Mouse (Mus musculus): Measurements from ENCODE around the gene Ccnd2. TPM values are rescaled to one million over a fixed set of nuclear protein-coding genes. Genes with fewer than 3 reads are reported as not detected.
A peak's percentile ranks its signal among the peaks of the same experiment; 100 is the strongest.

Ccnd2 gene
- polyA plus RNA-seq, 1 experiment from 2014 or later = 875 TPM

DNA sequence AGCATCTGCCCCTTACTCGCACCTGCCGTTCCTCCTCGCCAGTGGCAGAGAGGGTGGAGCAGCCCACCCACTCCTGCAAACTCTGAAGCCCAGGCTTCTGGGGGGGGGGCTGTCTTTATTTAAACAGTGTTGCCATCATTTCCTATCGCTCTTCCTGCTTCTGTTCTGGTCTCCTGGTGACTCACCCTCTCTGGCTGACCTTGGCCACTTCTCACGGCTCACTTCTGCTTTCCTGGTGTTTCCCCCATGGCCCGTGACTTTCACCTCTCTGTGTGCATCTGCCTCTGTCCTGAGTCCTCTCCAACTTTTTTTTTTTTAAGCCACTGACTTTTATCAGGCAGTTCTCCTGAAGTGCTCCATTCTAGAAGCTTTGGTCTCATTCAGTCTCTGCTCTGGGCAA, 10.8 kb upstream of the Ccnd2 start:
- Histone ChIP-seq H3K27me3 (replicated peaks; ENCODE audit: control insufficient read depth, insufficient read depth, low read length) (peaks cover 3% of the 10 kb centered on the region; the same call in 1 of the 2 replicates), H3K9ac (ENCODE audit: low read depth, low read length) (no peak overlapping the region), H3K4me2 (ENCODE audit: low read depth, low read length) (no peak overlapping the region), H3K4me1 (ENCODE audit: control insufficient read depth, insufficient read depth, low read length) (peaks cover 3% of the 10 kb centered on the region; the same call in 1 of the 2 replicates), H3K4me3 (ENCODE audit: low read length) (no peak overlapping the region), H3K27ac (ENCODE audit: low read length) (no peak overlapping the region), H3K36me3 (ENCODE audit: control insufficient read depth, insufficient read depth, low read length) (no peaks in the 10 kb centered on the region), H3K9me3 (ENCODE audit: control insufficient read depth, low read length) (no peaks in the 10 kb centered on the region)
- ATAC-seq = peak; percentile 62; the same call in 1 of the 2 replicates
- WGBS = 11% methylated on average over 6 of the region's 6 CpGs

- no peaks in the 10 kb centered on the region for H3K36me3 ChIP-seq (ENCODE audit: control insufficient read depth, insufficient read depth, low read length)
- no peak overlapping the region for H3K4me2 ChIP-seq (ENCODE audit: low read depth, low read length)
- WGBS = 54% methylated on average over 1 of the region's 1 CpGs
- no peak overlapping the region for H3K27ac ChIP-seq (ENCODE audit: low read length)
- no peak overlapping the region for H3K4me3 ChIP-seq (ENCODE audit: low read length)
- H3K9ac ChIP-seq (ENCODE audit: low read depth, low read length) = no peak overlapping the region
- no peak for ATAC-seq
- peaks cover 21% of the 10 kb centered on the region for H3K4me1 ChIP-seq (ENCODE audit: control insufficient read depth, insufficient read depth, low read length)
- peaks cover 9% of the 10 kb centered on the region; the same call in 1 of the 2 replicates for H3K27me3 ChIP-seq (replicated peaks; ENCODE audit: control insufficient read depth, insufficient read depth, low read length)
- H3K9me3 ChIP-seq (ENCODE audit: control insufficient read depth, low read length) = no peaks in the 10 kb centered on the region
Measured at GRCm38 (mm10) chr6:127157321-127157720, 5.3 kb upstream of the Ccnd2 start.

- Histone ChIP-seq H3K27ac (ENCODE audit: low read length) (no peak overlapping the region; the same call in 1 of the 2 replicates), H3K27me3 (replicated peaks; ENCODE audit: control insufficient read depth, insufficient read depth, low read length) (peaks cover 9% of the 10 kb centered on the region; the same call in 1 of the 2 replicates), H3K4me2 (ENCODE audit: low read depth, low read length) (peak overlapping the region; percentile 95), H3K9me3 (ENCODE audit: control insufficient read depth, low read length) (no peaks in the 10 kb centered on the region), H3K36me3 (ENCODE audit: control insufficient read depth, insufficient read depth, low read length) (no peaks in the 10 kb centered on the region), H3K4me3 (ENCODE audit: low read length) (peak overlapping the region; percentile 82), H3K4me1 (ENCODE audit: control insufficient read depth, insufficient read depth, low read length) (peaks cover 33% of the 10 kb centered on the region), H3K9ac (ENCODE audit: low read depth, low read length) (peak overlapping the region; percentile 71)
- 2% methylated on average over 15 of the region's 15 CpGs for WGBS
- no peak for ATAC-seq
Measured at GRCm38 (mm10) chr6:127155468-127155867, 3.5 kb upstream of the Ccnd2 start.

GRCm38 (mm10) chr6:127154708-127155268, 2.8 kb upstream of the Ccnd2 start:
- peak overlapping the region; percentile 95 for H3K4me2 ChIP-seq (ENCODE audit: low read depth, low read length)
- peak overlapping the region; percentile 82 for H3K4me3 ChIP-seq (ENCODE audit: low read length)
- peaks cover 33% of the 10 kb centered on the region for H3K4me1 ChIP-seq (ENCODE audit: control insufficient read depth, insufficient read depth, low read length)
- H3K36me3 ChIP-seq (ENCODE audit: control insufficient read depth, insufficient read depth, low read length) = no peaks in the 10 kb centered on the region
- peaks cover 9% of the 10 kb centered on the region; the same call in 1 of the 2 replicates for H3K27me3 ChIP-seq (replicated peaks; ENCODE audit: control insufficient read depth, insufficient read depth, low read length)
- peak overlapping the region; percentile 83 for H3K27ac ChIP-seq (ENCODE audit: low read length)
- peak overlapping the region; percentile 71 for H3K9ac ChIP-seq (ENCODE audit: low read depth, low read length)
- no peak for ATAC-seq
- under 1% methylated on average over 34 of the region's 34 CpGs for WGBS
- H3K9me3 ChIP-seq (ENCODE audit: control insufficient read depth, low read length) = no peaks in the 10 kb centered on the region

DNA sequence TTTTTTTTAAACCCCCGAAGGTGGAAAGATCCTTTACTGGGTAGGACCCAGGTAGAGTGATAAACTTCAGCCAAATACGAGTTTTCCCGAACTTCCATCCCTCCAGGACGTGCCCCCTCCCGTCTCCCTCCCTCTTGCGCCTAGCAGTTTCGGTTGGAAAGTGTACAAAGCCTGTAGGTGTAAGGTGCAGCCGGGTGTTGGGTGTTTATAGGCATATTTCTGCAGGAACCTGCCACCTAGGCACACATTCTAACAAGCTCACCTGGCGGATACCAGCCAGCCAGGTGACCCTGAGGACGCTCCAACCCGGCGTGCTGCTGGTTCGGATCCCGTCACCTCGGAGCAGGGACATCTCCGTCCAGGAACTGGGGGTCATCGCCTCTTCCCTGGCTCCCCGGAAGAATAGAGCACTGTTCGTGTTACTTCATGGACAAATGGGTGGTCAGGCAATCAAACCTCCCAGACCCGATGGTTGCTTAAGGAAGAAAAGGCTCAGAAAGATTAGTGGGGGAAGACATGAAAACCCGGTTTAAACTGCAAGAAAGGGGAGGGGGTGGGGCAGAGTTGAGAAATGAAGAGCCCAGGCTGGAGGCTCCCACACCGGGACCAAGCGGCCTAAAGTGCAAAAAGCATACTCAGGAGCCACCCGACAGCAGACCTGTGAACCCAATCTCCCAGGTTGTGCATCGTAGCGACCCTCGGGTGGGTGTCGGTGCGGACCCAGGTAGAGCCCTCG, 2.1 kb upstream of the Ccnd2 start:
- ATAC-seq = no peak
- H3K4me2 ChIP-seq (ENCODE audit: low read depth, low read length) = peak overlapping the region; percentile 95
- no peaks in the 10 kb centered on the region for H3K9me3 ChIP-seq (ENCODE audit: control insufficient read depth, low read length)
- peak overlapping the region; percentile 82 for H3K4me3 ChIP-seq (ENCODE audit: low read length)
- peak overlapping the region; percentile 83 for H3K27ac ChIP-seq (ENCODE audit: low read length)
- no peaks in the 10 kb centered on the region for H3K36me3 ChIP-seq (ENCODE audit: control insufficient read depth, insufficient read depth, low read length)
- 1% methylated on average over 30 of the region's 30 CpGs for WGBS
- H3K9ac ChIP-seq (ENCODE audit: low read depth, low read length) = peak overlapping the region; percentile 71
- H3K4me1 ChIP-seq (ENCODE audit: control insufficient read depth, insufficient read depth, low read length) = peaks cover 33% of the 10 kb centered on the region
- peaks cover 9% of the 10 kb centered on the region; the same call in 1 of the 2 replicates for H3K27me3 ChIP-seq (replicated peaks; ENCODE audit: control insufficient read depth, insufficient read depth, low read length)

DNA sequence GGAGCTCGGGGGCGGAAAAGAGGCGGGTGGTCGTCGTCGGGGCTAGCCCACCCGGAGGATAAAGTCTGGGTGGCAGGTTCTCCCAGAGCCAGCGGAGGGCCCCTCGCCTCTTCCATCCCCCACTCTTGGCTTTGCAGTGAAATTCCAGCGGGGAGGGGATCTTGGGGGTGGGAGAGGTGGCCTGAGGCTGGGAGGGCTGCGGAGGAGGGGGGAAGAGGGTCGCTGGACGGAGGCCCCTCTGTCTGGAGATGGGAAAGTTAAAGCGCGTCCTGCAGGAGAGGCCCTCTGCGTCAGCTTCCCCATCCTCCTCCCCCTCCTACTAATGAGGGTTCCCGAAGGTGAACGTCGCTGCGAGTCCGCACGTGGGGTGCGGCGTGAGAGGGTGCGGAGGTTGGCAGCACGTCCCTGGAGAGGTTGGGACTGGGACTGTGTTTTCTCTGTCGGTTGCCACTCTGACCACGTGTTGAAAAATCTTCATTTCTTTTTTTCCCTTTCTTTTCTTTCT, 1.4 kb upstream of the Ccnd2 start:
- ATAC-seq = 0 out of 2 replicates have a peak, but pooled peaks have one; percentile 5
- WGBS = under 1% methylated on average over 28 of the region's 28 CpGs
- H3K9me3 ChIP-seq (ENCODE audit: control insufficient read depth, low read length) = no peaks in the 10 kb centered on the region
- H3K27me3 ChIP-seq (replicated peaks; ENCODE audit: control insufficient read depth, insufficient read depth, low read length) = peaks cover 9% of the 10 kb centered on the region; the same call in 1 of the 2 replicates
- peaks cover 36% of the 10 kb centered on the region for H3K4me1 ChIP-seq (ENCODE audit: control insufficient read depth, insufficient read depth, low read length)
- peak overlapping the region; percentile 71 for H3K9ac ChIP-seq (ENCODE audit: low read depth, low read length)
- H3K36me3 ChIP-seq (ENCODE audit: control insufficient read depth, insufficient read depth, low read length) = no peaks in the 10 kb centered on the region
- H3K4me2 ChIP-seq (ENCODE audit: low read depth, low read length) = peak overlapping the region; percentile 95
- H3K27ac ChIP-seq (ENCODE audit: low read length) = peak overlapping the region; percentile 83
- peak overlapping the region; percentile 82 for H3K4me3 ChIP-seq (ENCODE audit: low read length)

DNA sequence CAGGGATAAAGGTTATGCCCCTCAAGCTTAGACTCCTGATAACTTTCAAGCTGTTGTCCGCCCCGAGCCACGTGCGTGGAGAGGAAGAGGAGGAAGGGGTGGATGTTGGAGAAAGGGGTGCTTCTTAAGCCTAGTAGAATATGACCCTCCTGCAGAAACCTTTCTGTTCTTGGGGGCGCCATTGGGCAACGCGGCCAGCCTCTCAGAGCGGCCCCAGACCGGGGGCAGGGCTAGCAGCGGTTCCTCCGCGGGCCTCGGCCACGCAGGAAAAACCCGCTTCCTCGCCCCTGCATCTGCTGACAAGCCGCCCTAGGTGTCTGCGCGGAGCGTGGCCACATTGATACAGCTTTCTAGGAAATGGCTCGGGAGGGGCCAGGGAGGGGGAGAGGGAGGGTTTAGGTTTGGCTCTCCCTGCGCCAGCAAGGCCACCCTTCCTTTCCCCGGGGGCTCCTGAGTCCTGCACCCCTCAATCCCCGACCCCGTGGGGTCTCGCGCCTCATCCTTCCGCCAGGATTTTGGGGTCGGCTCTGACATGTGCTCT, 358 bp downstream of the Ccnd2 start:
- no peaks in the 10 kb centered on the region for H3K9me3 ChIP-seq (ENCODE audit: control insufficient read depth, low read length)
- no peaks in the 10 kb centered on the region for H3K36me3 ChIP-seq (ENCODE audit: control insufficient read depth, insufficient read depth, low read length)
- H3K27me3 ChIP-seq (replicated peaks; ENCODE audit: control insufficient read depth, insufficient read depth, low read length) = 0 out of 2 replicates have a peak, but pooled peaks cover 2% of the 10 kb centered on the region
- peak; percentile 2 for ATAC-seq
- peak overlapping the region; percentile 70 for H3K9ac ChIP-seq (ENCODE audit: low read depth, low read length)
- peak overlapping the region; percentile 95 for H3K4me2 ChIP-seq (ENCODE audit: low read depth, low read length)
- H3K27ac ChIP-seq (ENCODE audit: low read length) = peak overlapping the region; percentile 94
- whole genome bisulfite sequencing = under 1% methylated on average over 29 of the region's 29 CpGs
- H3K4me3 ChIP-seq (ENCODE audit: low read length) = peak overlapping the region; percentile 82
- peaks cover 52% of the 10 kb centered on the region for H3K4me1 ChIP-seq (ENCODE audit: control insufficient read depth, insufficient read depth, low read length)

DNA sequence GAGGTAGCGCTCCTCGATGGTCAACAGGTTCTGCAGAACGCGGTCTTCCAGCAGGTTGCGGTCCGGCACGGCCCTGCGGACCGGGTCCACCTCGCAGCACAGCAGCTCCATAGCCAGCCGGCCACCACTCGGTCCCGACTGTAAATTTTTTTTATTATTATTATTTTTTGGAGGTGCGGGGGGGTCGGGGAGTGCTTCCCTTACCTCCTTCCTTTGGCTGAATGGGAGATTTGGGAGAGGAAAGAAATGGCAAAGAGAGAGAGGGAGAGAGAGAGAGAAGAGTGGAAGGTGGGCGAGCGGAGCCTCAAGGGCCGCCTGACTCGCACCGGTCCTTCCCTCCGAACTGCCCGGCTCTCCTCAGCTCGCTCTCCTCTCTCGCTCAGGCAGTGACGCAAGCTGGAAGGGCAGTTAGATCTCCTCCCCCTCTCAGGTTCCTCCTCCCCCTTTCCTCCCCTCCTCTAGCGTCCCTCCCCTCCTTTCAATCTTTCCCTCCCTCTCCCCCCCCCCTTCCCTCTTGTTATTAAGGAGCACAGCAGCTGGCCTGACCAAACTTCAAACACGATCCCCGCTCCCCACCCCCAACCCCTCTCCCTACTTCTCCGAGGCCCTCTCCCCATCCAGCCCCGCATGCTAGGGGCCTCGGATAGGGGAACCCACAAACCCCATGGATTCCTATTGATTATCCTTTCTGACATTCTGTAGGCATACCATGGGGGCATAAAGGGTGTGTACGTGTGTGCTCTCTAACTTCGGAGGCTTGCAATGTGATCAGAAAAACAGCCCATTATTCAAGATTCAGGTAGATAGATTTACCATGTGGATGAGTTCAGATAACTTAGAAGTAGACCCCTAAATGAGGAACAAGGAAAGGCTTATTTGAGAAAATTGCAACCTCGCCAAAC, 1.1 kb downstream of the Ccnd2 start:
- 0% methylated on average over 34 of the region's 34 CpGs for WGBS
- peak overlapping the region; percentile 95 for H3K4me2 ChIP-seq (ENCODE audit: low read depth, low read length)
- H3K4me3 ChIP-seq (ENCODE audit: low read length) = peak overlapping the region; percentile 82
- H3K36me3 ChIP-seq (ENCODE audit: control insufficient read depth, insufficient read depth, low read length) = no peaks in the 10 kb centered on the region
- peak overlapping the region; percentile 88 for H3K9ac ChIP-seq (ENCODE audit: low read depth, low read length)
- peak overlapping the region; percentile 94 for H3K27ac ChIP-seq (ENCODE audit: low read length)
- ATAC-seq = peak; percentile 54
- peaks cover 57% of the 10 kb centered on the region for H3K4me1 ChIP-seq (ENCODE audit: control insufficient read depth, insufficient read depth, low read length)
- H3K9me3 ChIP-seq (ENCODE audit: control insufficient read depth, low read length) = no peaks in the 10 kb centered on the region
- H3K27me3 ChIP-seq (replicated peaks; ENCODE audit: control insufficient read depth, insufficient read depth, low read length) = 0 out of 2 replicates have a peak, but pooled peaks cover 2% of the 10 kb centered on the region

Data from intestine, embryonic 16.5 days (tissue).